Mouse (Mus musculus) kidney, postnatal 4 days (tissue): ENCODE results near the gene Dusp14.
A peak's percentile ranks its signal among the peaks of the same experiment; 100 is the strongest.

Source experiments
- DNase-seq, 2 experiments: peaks; one replicate each; pipeline ENCODE4 v3.0.0; 2021; ENCODE audit warnings: mixed read lengths in 2 of 2

Gene Dusp14

DNA sequence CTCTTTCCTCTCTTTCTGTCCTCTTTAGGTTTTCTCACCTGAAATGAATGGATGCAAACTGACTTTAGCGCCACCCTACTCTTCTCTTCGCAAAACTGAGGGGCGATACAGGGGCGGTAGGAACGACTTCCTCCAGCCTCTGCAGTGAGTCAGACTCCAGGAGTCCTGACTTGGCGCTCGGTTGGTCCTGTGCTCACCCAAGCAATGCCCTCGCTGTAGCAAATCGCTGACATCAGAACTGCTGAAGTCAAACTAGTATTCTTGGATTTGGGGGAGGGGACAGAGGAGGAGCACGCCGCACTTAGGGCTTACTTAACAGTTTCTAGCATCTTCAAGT lies at the start of gene Dusp14:
Gene Dusp14, minus strand, starts transcription at position 228 of the 337 bp plus-strand sequence.
- DNase-seq, result peak; percentile 51 to 69

DNA sequence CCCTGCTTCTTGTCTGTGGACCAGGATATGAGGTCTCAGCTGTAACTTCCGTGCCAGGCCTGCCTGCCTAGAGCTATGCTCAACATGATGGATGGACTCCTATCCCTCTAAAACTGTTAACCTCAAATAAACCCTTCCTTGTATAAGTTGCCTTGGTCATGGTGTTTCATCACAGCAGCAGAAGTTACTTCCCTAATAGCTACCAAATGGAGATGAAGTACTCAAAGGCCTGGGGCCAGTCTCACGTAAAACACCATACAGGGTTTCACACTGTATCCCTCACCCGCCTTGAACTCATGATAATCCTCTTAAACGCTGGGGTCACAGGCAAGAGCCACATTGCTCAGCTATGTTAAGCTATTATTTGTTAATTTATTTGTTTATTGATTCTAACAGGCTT lies 48.4 kb upstream of the Dusp14 start:
- no peak for DNase-seq

DNA sequence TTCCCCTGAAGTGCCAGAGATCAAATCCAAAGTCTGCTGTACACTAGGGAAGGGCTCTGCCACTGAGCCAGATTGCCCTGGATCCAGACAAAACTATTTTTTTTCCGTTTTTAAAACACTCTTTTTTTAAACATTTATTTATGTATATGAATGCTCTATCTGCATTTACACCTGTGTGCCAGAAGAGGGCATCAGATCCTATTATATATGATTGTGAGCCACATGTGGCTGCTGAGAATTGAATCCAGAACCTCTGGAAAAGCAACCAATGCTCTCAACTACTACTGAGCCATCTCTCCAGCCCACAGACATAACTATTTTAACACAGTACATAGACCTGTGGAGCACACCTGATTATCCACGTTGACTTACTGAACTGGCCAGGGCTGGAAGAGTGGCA lies 47.2 kb upstream of the Dusp14 start:
- no peak for DNase-seq

DNA sequence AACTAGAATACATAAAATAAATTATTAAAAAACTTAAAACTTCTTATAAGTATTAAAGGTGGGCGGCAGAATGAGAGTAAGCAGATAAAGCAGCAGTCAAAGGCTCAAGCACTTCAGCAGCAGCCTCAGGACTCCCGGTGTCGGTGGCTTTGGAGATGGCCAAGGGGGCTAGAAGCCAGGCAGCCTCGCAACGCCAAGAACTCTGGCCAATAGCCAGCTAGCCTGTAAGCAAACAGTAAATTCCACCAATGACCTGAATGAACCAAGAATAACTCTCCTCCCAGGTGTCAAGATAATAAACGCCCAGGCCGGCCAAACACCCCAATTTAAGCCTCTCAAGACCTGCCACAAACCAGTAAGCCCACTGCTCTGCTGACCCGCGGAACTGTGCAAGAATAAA lies 46.6 kb upstream of the Dusp14 start:
- no peak for DNase-seq

DNA sequence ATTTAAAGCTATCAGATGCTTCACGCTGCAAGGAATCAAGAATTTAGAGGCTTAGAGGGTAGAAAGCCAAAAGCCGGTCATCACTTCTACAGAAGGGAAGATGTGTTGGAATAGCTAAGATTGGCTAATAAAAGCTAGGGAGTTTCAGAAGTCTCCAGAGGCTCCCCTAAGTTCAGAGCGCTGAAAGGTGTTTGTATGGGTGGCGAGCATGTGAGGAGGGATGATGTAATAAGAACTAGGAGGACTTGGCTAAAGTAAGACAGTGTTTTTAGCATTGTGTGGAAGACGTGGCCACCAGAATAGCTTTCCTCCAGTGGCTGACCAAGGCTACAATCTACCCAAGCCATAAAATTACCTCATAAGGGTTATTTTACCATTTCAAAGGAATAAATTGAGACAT lies 44.6 kb upstream of the Dusp14 start:
- no peak for DNase-seq

DNA sequence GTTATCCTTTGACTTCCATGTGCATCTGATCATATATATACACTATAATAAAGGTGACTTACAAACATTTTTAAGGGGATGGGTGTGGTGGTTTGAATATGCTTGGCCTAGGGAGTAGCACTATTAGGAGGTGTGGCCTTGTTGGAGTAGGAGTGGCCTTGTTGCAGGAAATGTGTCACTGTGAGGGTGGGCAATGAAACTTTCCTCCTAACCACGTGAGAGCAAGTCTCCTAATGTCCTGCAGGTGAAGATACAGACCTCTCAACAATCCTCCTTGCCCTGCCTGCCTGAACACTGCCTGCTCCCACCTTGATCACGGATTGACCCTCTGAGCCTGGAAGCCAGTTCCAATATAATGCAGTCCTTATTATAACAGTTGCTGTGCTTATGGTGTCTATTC lies 38.1 kb upstream of the Dusp14 start:
- no peak for DNase-seq

DNA sequence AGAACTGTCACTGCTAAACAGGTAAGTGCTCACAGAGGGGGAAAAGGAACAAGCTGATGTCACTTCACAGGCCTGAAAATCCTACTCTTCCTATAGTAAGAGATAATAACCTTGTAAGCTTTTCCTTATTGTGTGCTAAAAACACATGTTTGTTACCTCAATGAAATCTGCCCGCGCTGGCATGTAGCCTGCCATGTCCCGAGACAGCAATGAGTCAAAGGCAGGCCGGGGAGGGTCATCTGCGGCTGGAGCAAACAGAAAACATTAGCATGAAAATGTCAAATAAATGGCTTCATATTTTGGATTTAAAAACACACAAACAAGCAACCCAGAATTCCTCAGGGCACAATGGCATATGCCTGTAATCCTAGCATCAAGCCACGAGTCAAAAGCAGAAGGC lies 35.0 kb upstream of the Dusp14 start:
- no peak for DNase-seq

DNA sequence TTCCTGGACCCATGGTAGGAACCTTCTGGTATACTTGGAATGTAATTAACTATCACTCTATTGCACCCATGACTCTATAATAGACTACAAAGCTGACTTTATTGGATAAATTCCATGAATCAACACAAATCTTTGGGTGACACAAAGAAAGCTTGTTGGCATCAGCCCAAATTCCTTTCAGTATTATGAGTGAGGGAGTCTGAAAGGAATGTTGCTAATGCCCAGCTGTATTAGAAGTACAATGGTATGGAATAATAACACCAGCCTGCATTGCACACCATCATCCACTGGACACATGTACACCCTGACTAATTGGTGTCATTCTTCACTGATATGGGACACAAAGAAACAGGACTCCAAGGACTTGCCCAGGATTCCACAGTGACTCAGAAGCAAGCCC lies 32.1 kb upstream of the Dusp14 start:
- no peak for DNase-seq

DNA sequence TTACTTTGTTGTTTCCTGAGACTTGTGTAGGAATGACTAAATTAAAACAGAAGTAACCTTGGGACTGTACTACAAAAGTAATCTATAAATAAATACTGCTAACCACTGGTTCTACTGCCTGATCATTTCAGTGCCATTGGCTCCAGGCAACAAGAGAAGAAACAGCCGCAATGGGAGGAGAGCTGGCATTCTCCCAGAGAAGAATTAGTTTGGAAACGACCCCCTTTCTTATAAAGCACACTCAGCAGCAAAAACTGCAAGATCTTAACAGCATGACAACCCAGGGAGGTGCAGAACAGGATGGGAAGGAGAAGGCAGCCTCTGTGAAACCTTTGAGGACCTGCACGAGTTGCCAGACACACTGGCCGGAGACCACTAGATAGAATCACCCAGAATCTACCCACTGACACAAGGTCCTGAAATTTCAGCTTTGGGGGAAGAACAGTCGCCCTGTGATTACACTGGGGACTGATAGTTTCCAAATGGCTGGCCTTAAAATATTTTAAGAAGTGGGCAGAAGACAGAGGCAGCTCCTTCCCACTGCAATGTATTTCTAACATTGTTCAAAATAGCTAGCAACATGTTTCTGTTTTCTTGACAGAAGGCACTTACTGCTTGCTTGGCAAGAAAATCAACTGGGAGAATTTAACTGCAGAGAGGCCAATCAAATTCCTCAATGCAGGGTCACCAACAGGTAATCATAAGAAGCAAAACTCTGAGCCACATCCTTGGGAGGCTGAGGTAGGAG lies 28.4 kb upstream of the Dusp14 start:
- no peak for DNase-seq

DNA sequence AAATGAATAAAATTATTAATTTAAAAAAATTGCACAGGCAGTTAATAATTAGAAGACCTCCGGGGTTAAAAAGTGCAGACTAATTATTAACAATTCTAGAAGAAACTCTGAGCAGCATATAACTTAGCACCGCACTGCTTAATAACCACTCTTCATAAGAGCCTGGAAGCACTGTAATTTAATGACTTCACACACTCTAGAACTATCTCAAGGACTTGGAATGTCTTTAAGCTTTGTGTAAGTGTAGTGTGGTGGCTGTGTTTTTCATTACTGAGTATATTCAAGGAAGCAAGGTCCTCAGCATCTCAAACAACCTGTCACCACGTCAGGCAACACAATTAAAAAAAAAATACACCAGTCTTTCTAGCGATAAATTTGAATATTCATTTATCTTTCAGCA lies 26.0 kb upstream of the Dusp14 start:
- DNase-seq, result no peak

DNA sequence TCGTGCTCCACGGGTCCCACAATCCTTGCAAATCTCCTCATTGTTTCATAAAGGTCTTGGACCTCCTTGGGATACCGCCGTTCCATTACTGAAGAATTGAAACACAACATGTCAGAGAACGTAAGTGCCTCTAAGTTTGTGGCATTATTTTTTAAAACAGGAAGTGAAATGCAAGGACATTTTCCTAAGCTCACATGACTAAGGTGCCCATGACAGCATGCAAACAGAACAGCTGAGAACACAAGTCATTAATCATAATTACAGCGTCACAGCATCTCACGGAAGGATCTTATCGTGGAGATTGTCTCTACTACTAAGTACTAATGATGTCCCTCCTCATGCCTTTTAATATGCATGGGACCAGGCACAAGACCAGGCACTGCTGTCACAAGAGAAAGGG lies 21.5 kb upstream of the Dusp14 start:
- no peak for DNase-seq

DNA sequence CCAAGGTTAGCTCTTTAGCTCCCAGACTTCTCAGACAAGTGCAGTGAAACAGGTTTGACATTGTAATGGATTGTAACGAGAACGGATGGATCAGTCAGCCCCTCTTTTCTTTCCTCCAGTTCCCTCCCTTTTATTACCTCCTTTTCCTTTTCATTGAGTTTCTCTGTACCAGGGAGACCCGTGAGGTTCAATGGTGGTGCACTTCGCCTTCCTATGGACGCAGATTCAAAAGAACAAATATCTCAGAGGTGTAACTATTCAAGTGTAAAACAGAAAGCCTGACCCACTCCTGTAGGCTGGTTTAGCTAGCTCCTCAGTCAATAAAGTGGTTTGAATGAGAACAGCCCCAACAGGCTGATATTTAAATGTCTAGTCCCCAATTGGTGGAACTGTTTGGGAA lies 12.8 kb upstream of the Dusp14 start:
- DNase-seq, result no peak

DNA sequence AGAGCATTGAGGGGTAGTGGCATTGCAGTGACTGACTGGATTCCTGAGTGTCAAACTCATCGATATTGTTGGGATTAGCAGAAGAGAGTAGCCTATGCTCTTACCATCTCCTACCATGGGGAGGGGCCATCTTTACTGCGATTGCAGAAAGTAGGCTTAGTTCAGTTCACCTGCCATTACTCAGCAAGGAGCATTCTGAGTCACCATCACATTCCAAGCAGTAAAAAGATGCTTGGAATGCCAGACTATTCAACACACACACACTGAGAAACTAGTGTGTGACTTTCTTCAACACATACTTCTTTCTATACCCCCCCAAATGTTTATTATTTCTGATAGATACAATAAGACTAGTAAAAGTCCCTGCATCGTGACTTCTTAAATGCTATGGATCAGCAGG lies 11.3 kb upstream of the Dusp14 start:
- no peak for DNase-seq

DNA sequence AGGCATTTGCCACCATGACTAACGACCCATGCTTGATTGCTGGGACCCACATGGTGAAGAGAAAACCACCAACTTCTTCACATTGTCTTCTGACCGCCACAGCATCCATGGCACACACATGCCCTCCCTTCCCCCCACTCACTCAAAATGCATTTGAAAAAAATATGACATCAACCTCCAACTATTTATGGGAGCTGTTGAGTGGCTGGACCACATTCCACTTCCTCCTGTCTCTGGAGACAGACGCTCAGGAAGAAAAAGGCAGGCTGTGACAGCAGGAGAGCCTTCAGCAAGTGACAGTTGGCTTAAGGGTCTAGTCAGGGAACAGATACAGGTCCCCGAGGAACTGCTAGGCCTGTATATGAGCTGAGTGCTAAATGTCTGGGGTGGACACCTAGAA lies 10.8 kb upstream of the Dusp14 start:
- DNase-seq, result no peak

DNA sequence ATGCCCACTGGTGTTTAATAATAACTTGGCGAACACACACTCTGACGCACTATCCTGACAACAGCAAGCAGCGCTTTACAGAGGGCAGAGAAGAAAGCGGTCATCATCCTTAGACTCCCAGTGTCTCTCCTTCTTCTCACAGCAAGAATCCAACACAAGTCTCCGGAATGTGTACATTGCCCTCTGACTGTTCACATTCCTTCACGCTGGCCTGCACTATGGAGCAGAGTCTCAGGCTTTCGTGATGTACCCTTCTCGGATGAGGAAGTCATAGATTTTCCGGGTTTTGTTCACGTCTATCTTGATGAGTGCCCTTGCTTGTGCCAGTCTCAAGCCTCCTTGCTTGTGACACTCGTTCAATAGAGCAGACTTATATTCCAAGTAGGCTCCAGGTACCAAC lies 10.3 kb upstream of the Dusp14 start:
- peak in 1 of 2 experiments; percentile 31 for DNase-seq

DNA sequence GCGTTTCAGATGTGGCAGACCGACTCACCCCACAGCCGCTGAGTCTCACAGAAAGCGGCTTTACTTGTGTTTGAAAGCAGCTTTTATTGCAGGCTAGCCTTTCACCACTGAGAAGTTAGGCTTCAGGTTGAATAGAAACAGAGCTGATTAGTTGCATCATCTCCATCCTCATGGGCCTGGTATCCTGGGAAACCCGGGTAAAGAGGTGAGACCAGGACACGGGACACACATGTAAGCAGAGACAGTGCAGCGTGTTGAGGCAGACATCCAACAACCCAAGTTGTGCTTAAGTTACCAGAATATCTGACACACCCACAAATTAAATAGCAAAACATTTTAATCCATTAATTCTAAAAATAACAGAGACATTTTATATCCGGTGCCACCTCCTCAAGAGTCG lies 9.5 kb upstream of the Dusp14 start:
- no peak for DNase-seq

DNA sequence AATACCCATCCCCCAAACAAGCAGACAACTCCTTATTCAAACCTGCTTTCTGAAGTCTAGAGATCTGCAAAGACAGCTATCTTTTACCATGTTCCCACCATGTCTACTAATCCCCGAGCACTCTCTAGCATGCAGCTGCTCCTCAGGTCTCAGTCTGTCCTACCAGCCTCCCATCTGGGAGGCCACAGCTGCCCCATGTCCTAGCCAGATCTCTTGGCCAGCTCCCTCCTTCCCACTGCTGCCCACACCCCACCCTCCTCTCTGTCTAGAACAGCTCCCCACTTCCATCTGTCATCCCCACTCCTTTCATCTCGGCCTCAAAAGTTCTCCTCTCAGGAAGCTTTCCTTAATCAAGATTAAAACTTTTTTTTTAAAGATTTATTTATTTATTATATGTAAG lies 7.9 kb upstream of the Dusp14 start:
- no peak for DNase-seq

DNA sequence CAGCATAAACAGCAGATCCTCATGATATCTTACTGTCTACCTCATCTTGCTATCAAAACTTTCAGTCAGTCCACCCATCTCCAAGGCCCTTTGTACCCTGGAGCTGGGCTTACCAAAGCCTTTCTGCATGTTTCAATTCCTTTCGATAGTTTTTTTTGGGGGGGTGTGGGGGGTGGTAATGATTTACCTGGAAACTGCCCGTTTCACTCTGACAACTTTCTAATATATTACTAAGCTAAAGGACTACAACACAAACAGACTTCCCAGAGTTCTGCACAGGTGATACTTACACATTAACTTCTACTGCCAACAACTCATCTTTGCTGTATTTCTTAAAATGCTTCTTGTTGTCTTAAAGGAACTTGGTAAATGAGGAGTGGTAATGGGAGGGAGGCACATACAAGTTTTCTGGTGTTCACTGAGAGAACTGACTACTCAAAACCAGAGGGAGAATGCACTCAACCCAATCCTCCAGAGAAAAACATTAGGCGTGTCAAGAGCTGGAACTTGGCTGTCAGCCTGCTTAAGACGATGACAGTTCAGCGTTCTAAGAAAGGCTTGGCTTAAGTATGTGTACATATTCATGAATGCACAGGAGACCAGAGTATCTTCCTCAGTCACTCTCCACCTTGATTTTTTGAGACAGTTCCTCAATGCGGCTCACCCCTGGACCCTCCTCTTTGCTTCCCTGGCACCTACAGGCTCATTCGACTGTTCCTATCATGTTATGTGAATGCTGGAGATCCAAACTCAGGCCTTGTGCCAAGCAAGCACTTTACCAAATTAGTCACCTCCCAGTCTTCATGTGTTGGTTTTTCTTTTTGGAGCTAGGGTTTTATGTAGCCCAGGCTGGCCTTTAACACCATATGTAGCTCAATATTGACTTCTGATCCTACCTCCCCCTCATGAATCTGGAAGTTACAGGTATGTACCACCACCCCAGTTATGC lies 5.0 kb upstream of the Dusp14 start:
- DNase-seq, result peak; percentile 44 to 63

DNA sequence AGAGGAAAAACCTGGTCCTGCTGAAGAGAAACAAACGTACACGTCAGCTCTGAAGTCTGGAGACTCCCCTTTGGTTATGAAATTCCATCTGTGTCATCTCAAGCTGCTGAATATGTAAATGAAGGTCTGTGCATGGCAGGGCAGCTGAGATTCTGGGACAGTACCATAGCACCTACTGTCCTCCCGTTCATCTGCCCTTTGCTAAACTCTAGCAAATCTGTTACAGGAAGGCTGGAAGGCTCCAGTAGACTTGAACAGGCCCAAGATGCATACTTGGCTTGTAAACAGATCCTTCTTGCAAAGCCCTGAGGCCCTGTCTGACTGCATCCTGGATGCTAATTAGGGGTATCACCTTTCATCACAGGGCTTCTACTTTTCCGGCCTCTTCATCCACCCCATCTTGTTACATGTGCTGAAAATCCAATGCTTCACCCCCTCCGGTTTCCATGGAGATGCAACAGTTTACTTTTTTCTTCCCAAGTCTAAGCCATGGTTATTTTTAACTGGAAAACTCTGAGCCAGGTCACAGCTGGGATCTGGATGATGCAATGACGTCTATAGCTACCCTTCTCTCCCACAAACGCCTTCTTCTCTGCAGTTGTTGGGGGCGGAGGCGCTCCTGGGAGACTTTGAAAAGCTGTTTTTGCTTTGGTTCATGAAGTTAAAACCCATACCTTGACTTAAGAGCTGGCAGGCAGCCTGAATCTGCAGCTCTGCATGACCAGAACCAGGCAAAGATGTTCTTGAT lies 4.0 kb upstream of the Dusp14 start:
- DNase-seq, result peak; percentile 32 to 61

DNA sequence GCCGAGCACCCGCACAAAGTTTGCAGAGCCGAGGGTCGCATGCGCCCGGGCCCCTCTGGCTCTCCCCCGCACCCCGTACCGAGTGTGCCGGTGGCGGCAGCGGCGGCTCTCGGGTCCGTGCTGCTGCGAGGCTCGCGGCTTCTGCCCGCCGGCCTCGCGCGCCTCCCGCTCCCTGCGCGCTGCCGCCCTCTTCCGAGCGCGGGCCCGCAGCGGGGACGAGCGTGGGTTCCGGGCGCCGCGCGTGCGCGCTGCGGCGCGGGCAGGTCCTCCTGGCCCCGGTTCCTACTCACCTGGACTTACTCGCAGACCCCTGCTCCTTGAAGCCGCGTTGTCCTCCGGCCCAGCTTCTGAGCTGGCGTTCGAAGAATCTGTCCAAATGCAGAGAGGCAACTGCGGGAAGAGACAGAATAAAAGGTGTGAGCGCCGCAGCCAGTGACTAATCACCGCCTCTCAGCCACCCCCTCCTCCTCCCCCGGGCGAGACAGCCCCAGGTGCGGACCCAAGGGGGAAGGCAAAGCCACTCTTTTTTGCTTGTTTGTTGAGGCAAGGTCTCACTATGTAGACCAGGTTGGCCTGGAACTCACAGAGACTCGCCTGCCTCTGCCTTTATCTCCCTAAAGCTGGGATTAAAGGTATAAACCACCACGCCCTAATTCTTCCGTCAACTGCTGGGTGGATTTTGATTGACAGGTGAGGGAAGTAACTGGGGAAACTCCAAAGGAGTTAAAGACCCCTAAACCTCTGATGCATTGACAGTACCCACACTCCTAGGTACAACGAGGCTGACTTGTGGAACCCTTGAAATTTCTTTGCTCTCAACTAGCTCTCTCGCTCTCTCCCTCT lies 649 bp downstream of the Dusp14 start:
- DNase-seq, result peak; percentile 70 to 78

DNA sequence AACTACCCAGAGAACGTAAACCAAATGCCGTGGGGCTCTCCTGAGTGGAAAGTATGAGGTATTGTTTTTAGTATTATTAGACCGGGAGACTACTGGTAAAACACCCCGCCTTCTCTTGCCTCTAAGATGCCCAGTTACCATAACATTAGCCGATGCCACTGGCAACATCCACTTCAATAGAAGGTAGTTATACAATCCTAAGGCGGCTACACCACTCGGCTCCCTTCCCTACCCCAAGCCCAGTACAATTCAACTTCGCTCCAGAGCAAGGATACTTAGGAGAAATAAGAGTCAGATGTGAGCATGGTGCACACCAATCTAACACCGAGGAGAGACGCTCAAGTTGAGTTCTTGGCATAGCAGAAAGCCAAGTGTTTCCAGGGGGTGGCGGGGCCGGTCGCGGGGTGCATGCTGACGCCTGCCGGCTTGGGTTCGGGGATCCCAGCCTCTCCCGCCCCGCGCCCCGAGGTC lies 1.3 kb downstream of the Dusp14 start:
- no peak for DNase-seq

DNA sequence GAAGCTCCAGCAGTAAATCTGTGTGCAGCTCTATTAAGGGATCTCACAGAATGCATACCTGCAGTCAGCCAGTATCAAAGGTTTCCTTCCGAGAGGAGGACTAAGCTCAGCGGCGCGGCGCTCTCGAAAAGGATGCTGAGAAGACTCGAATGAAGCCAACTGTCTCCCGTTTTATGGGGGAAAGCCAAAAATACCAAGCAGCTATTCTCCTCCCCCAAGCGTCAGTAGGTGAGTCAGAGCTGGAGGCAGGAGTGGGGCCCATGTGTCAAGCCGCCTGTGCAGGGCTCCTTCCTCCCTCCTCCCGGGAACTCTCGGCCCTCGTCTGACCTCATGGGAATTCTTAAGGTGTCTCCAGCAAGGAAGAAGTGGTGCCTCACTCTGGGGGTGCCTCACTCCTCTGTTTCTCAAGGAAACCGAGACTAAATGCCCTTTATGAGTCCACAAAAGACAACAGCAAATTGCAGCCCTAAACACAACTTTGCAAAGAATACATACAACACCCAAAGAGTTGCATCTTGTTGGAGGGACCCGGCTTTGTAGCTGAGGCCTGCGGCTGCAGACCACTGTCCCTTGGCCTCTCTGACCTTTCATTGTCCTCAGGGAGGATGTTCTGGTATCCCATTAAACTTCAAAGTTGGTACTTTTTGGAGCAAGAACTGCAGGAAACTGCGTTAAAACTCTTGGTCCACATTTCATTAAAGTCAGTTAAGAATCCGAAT lies 2.0 kb downstream of the Dusp14 start:
- peak; percentile 48 to 59 for DNase-seq
